Mouse (Mus musculus) liver, postnatal 0 days (tissue): Measurements from ENCODE around the gene Krtap5-1.

Experiments used
- CTCF ChIP-seq: sonication (generic); IDR thresholded peaks from 2 replicates; pipeline ENCODE4 v1.5.1; 2016; ENCODE audit warnings: antibody characterized with exemption, low read depth
- EP300 ChIP-seq: IDR thresholded peaks from 2 replicates; pipeline ENCODE4 v1.6.1; 2016; ENCODE audit warnings: antibody characterized with exemption, low read depth, mild to moderate bottlenecking

GRCm38 (mm10) chr7:142255517-142255916 lies 41.4 kb downstream of the Krtap5-1 start:
- TF ChIP-seq EP300 = no peak
- peak; percentile 64 for TF ChIP-seq CTCF
